Mouse (Mus musculus) neural tube, embryonic 11.5 days (tissue): ENCODE data around the gene Csnk2a2. TPM values are rescaled to one million over a fixed set of nuclear protein-coding genes. Genes with fewer than 3 reads are reported as not detected.

ENCODE experiments used
- ATAC-seq: fragments of 200-750 bp; cut with Nextera tagmentation; 2 replicates; pipeline ENCODE4 v1.8.0; 2017; ENCODE audit warnings: moderate number of reproducible peaks, mild to moderate bottlenecking, moderate TSS enrichment, moderate library complexity; ENCODE audit not compliant: insufficient read depth, low FRiP score, low TSS enrichment
- DNase-seq: peaks from one replicate; pipeline ENCODE4 v3.0.0-alpha.2; 2015; ENCODE audit warnings: low spot score
- H3K27ac ChIP-seq: fragments of 300-500 bp; sonication (generic); 2 replicates; pipeline ENCODE4 v1.5.1; 2014; ENCODE audit warnings: low read depth, mild to moderate bottlenecking, low read length
- H3K27me3 ChIP-seq: fragments of 300-500 bp; sonication (generic); 2 replicates; pipeline ENCODE4 v1.6.1; 2014; ENCODE audit warnings: mild to moderate bottlenecking, low read length, mixed read lengths; ENCODE audit not compliant: control insufficient read depth, insufficient read depth
- H3K36me3 ChIP-seq: fragments of 300-500 bp; sonication (generic); 2 replicates; pipeline ENCODE4 v1.6.1; 2014; ENCODE audit warnings: mild to moderate bottlenecking, low read length, moderate library complexity, mixed read lengths; ENCODE audit not compliant: control insufficient read depth, insufficient read depth
- H3K4me1 ChIP-seq: fragments of 300-500 bp; sonication (generic); 2 replicates; pipeline ENCODE4 v1.6.1; 2014; ENCODE audit warnings: low read length, mixed read lengths; ENCODE audit not compliant: control insufficient read depth, insufficient read depth
- H3K4me2 ChIP-seq: fragments of 300-500 bp; sonication (generic); 2 replicates; pipeline ENCODE4 v1.6.1; 2014; ENCODE audit warnings: low read depth, mild to moderate bottlenecking, moderate library complexity
- H3K4me3 ChIP-seq: fragments of 300-500 bp; sonication (generic); 2 replicates; pipeline ENCODE4 v1.5.1; 2014; ENCODE audit warnings: low read depth, low read length
- H3K9ac ChIP-seq: fragments of 300-500 bp; sonication (generic); 2 replicates; pipeline ENCODE4 v1.6.1; 2014; ENCODE audit warnings: mild to moderate bottlenecking, low read length
- H3K9me3 ChIP-seq: fragments of 300-500 bp; sonication (generic); 2 replicates; pipeline ENCODE4 v1.6.1; 2016; ENCODE audit warnings: low read length; ENCODE audit not compliant: control insufficient read depth
- WGBS: fragments of 180-500 bp; shearing (Covaris S2); extraction: QIAGEN DNeasy Blood & Tissue Kit; methylation state at CpG from one replicate; pipeline ENCODE4 v1.1.7; 2014; 5-methylcytosine and 5-hydroxymethylcytosine counted together
- polyA plus RNA-seq: library from polyadenylated mRNA; unstranded; fragments of >200 nt; fragmentation: Nextera tagmentation; extraction: Ambion mirVana; gene quantifications from 2 replicates; pipeline ENCODE4 v1.2.1, GENCODE M21; 2014

Gene Csnk2a2
- polyA plus RNA-seq, 1 experiment from 2014 or later: 18.3 TPM

- H3K9me3 ChIP-seq: no peaks in the 10 kb centered on the region
- WGBS: under 1% methylated on average over 47 of the region's 51 CpGs
- H3K27me3 ChIP-seq: no peaks in the 10 kb centered on the region
- H3K4me3 ChIP-seq: peak within 1 kb of the TSS; percentile 91
- peak within 1 kb of the TSS; percentile 91 for H3K9ac ChIP-seq
- H3K27ac ChIP-seq: peak within 1 kb of the TSS; percentile 83
- peaks cover 10% of the 10 kb centered on the region for H3K4me1 ChIP-seq
- H3K36me3 ChIP-seq: no peaks in the 10 kb centered on the region
- peak; percentile 100 for DNase-seq
- H3K4me2 ChIP-seq: peak within 1 kb of the TSS; percentile 88
- ATAC-seq: peak; percentile 97
Measured at GRCm38 (mm10) chr8:95434686-95435439, 55.0 kb downstream of the Csnk2a2 start, which contains the start of gene Cfap20. Gene Cfap20 (minus strand): TSS chr8:95434869.

GRCm38 (mm10) chr8:95434233-95434632, 55.6 kb downstream of the Csnk2a2 start:
- H3K36me3 ChIP-seq: no peaks in the 10 kb centered on the region
- ATAC-seq: peak; percentile 51
- peaks cover 17% of the 10 kb centered on the region for H3K4me1 ChIP-seq
- 0% methylated on average over 25 of the region's 25 CpGs for WGBS
- peak; percentile 55 for DNase-seq
- no peaks in the 10 kb centered on the region for H3K9me3 ChIP-seq
- peak overlapping the region; percentile 88 for H3K4me2 ChIP-seq
- peak overlapping the region; percentile 83 for H3K27ac ChIP-seq
- H3K9ac ChIP-seq: peak overlapping the region; percentile 91
- H3K4me3 ChIP-seq: peak overlapping the region; percentile 91
- H3K27me3 ChIP-seq: no peaks in the 10 kb centered on the region

DNA sequence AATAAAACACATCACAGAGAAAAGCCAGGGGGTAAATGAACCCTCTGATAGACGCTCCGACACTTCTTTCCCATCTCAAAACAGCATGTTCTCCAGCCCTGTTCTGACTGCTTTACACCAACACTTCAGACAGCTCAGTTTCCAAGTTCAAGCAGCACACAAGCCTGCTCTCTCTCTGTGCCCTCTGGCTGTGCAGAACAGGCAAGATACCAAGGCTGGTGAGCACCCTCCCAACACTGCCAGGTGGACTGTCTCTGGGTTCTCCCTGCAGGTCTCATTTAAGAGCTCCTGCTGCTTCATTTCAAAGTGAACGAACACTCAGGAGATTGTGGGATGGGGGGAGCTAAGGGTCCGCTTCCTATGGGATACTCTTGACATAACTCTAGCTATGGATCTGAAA, 56.7 kb downstream of the Csnk2a2 start:
- ATAC-seq (no peak), DNase-seq (no peak)
- Histone ChIP-seq H3K4me2 (peak overlapping the region; percentile 88), H3K36me3 (no peaks in the 10 kb centered on the region), H3K4me1 (peaks cover 18% of the 10 kb centered on the region), H3K27me3 (no peaks in the 10 kb centered on the region), H3K27ac (no peak overlapping the region), H3K9ac (peak overlapping the region; percentile 30; the same call in 1 of the 2 replicates), H3K4me3 (peak overlapping the region; percentile 91), H3K9me3 (no peaks in the 10 kb centered on the region)
- WGBS: 79% methylated on average over 4 of the region's 4 CpGs

DNA sequence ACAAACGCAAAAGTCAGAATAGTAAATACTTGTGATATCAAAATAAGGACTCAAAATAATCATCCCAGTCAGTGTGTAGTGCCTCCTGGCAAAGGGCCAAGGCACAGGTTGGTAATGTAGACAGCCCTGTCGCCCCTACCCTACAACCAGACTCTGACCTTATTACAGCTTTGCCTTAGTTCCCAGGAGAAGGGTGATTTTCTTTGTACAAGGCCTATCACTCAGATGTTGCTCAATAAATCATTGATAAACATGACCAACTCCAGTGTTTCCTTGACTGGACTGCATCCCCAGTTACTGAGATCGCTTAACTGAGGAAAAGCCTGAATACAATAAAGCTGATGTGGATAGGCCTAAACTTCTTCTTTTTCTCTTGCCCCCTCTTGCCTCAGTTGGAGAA, 57.4 kb downstream of the Csnk2a2 start:
- Histone ChIP-seq H3K27ac (no peak overlapping the region), H3K27me3 (no peaks in the 10 kb centered on the region), H3K9me3 (no peaks in the 10 kb centered on the region), H3K4me1 (peaks cover 21% of the 10 kb centered on the region), H3K36me3 (no peaks in the 10 kb centered on the region), H3K4me2 (no peak overlapping the region), H3K4me3 (no peak overlapping the region), H3K9ac (no peak overlapping the region)
- WGBS: 91% methylated on average over 3 of the region's 3 CpGs
- DNase-seq (no peak), ATAC-seq (no peak)

DNA sequence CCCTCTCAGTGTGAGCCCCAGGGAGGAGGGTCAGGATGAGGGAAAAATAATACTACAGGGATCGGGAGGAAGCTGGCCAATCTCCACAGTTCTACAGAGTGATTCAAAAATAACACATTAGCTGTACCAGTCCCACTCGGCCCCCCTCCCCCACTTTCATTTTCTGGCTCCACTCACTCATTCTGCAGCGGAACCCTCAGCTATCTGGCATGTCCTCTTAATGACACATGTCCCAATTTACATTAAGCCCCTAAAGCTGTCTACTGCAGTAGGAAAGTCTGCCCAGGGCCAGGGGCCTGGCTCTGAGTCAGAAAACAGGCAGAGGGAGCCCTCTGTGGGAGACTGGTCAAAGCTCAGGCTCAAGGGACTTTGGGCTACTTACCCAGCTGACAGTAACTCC, 59.9 kb downstream of the Csnk2a2 start:
- H3K4me3 ChIP-seq: no peak overlapping the region
- ATAC-seq (no peak), DNase-seq (peak; percentile 62)
- H3K27ac ChIP-seq: 0 out of 2 replicates have a peak overlapping the region, but pooled peaks have one; percentile 5
- peak overlapping the region; percentile 5; the same call in 1 of the 2 replicates for H3K4me2 ChIP-seq
- no peaks in the 10 kb centered on the region for H3K27me3 ChIP-seq
- no peaks in the 10 kb centered on the region for H3K36me3 ChIP-seq
- H3K9me3 ChIP-seq: no peaks in the 10 kb centered on the region
- 0 out of 2 replicates have a peak overlapping the region, but pooled peaks have one; percentile 20 for H3K9ac ChIP-seq
- 32% methylated on average over 3 of the region's 3 CpGs for WGBS
- H3K4me1 ChIP-seq: peaks cover 21% of the 10 kb centered on the region

DNA sequence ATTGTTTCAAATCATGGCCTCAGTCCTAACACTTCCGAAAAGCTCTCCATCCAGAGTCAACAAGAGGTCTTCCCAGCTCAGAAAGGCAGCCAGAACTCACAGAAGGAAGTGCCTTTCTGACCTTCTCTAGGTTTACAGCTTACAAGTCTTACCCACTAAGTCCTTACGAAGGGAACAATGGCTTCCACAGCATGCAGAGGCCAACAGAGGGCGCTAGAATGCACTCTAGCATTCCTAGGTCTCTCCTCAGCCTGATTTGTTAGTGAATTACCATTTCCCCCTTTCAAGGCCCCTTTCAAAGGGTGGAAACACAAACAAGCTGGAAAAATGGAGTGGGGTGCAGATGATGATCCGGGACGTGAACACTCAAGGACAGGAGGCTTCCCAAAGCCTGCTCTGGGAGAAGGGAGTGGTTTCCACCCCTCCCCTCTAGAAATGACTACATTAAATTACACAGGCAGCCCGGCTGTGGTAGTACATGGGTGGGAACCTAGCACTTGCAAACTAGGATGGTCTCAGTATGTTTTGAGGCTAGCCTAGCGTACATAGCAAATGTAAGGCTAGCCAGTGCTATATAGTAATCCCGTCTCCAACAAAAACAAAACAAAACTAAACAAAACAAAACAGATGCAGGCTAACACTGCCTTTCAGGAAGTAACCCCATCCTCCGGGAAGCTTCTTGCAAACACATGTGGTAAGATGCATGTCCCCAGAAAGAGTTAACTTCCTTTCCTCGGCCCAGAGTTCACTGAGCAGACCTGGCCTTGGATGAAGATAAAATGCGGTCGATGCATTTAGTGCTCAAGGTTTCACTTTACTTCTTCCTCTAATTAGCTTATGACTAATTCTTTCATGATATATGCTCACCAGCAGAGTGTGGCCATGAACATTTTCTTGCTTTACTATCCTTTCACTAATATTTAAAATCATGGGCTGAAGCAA, 62.0 kb downstream of the Csnk2a2 start:
- WGBS: 48% methylated on average over 12 of the region's 12 CpGs
- Histone ChIP-seq H3K9me3 (no peaks in the 10 kb centered on the region), H3K27ac (no peak overlapping the region), H3K9ac (no peak overlapping the region), H3K36me3 (no peaks in the 10 kb centered on the region), H3K4me3 (no peak overlapping the region), H3K4me1 (peaks cover 14% of the 10 kb centered on the region; the same call in 1 of the 2 replicates), H3K4me2 (no peak overlapping the region), H3K27me3 (no peaks in the 10 kb centered on the region)
- DNase-seq: peak; percentile 75
- peak; percentile 42; the same call in 1 of the 2 replicates for ATAC-seq

DNA sequence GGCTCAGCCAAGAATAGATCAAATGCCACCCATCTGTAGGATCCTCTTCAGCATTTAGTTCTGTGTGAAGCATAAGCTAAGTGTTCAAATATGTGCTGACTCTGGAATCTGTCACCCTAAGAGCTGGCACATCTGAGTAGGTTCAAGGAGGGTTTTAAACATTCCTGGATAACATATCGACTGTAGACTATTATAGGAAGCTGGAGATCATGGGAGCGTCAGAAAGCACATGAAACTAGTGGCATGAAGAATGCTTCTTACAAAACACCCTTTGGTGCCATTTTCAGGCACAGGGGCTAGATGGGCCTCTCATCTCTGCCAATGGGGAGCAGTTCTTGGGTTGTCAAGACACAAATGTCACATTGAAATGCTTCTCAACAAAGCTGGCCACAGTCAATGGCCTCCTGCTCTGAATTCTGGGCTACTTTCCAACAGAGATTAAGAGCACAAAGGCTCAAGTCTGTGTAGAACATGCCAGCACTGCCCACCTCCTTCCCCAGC, 63.0 kb downstream of the Csnk2a2 start:
- Histone ChIP-seq H3K4me2 (no peak overlapping the region), H3K27me3 (no peaks in the 10 kb centered on the region), H3K9me3 (no peaks in the 10 kb centered on the region), H3K9ac (no peak overlapping the region), H3K4me3 (no peak overlapping the region), H3K4me1 (peaks cover 14% of the 10 kb centered on the region; the same call in 1 of the 2 replicates), H3K36me3 (no peaks in the 10 kb centered on the region), H3K27ac (0 out of 2 replicates have a peak overlapping the region, but pooled peaks have one; percentile 1)
- DNase-seq (no peak), ATAC-seq (peak; percentile 35; the same call in 1 of the 2 replicates)
- WGBS: 83% methylated on average over 2 of the region's 2 CpGs

GRCm38 (mm10) chr8:95424682-95425081, 65.2 kb downstream of the Csnk2a2 start:
- Histone ChIP-seq H3K27me3 (no peaks in the 10 kb centered on the region), H3K27ac (no peak overlapping the region), H3K36me3 (no peaks in the 10 kb centered on the region; the same call in 1 of the 2 replicates), H3K9me3 (no peaks in the 10 kb centered on the region), H3K4me1 (peaks cover 9% of the 10 kb centered on the region; the same call in 1 of the 2 replicates), H3K9ac (no peak overlapping the region), H3K4me3 (no peak overlapping the region), H3K4me2 (no peak overlapping the region)
- ATAC-seq: no peak
- no peak for DNase-seq
- 93% methylated on average over 7 of the region's 7 CpGs for WGBS
